Mouse (Mus musculus) stomach, embryonic 15.5 days (tissue): ENCODE measurements at regions not wholly inside any gene's neighbourhood (a gene's known extent, or its start where the extent isn't known, plus 50 kb on each side); places are given as distances from the start of the nearest gene placed in this dataset.

ENCODE experiments used
- ATAC-seq: fragments of 200-750 bp; cut with Nextera tagmentation; 2 replicates; pipeline ENCODE4 v1.8.0; 2017; ENCODE audit warnings: low read depth, moderate number of reproducible peaks, moderate TSS enrichment; ENCODE audit not compliant: insufficient read depth, low FRiP score
- H3K27ac ChIP-seq: fragments of 300-500 bp; sonication (generic); 2 replicates; pipeline ENCODE4 v1.5.1; 2015; ENCODE audit warnings: mild to moderate bottlenecking, inconsistent platforms
- H3K27me3 ChIP-seq: fragments of 300-500 bp; sonication (generic); replicated peaks from 2 replicates; pipeline ENCODE4 v1.6.1; 2015; ENCODE audit warnings: inconsistent platforms
- H3K36me3 ChIP-seq: fragments of 300-500 bp; sonication (generic); 2 replicates; pipeline ENCODE4 v1.6.1; 2015; ENCODE audit warnings: inconsistent platforms
- H3K4me1 ChIP-seq: fragments of 300-500 bp; sonication (generic); 2 replicates; pipeline ENCODE4 v1.6.1; 2015; ENCODE audit warnings: inconsistent platforms
- H3K4me2 ChIP-seq: fragments of 300-500 bp; sonication (generic); 2 replicates; pipeline ENCODE4 v1.6.1; 2015; ENCODE audit warnings: mild to moderate bottlenecking, inconsistent platforms
- H3K4me3 ChIP-seq: fragments of 300-500 bp; sonication (generic); replicated peaks from 2 replicates; pipeline ENCODE4 v1.5.1; 2015; ENCODE audit warnings: inconsistent platforms
- H3K9ac ChIP-seq: fragments of 300-500 bp; sonication (generic); 2 replicates; pipeline ENCODE4 v1.6.1; 2015; ENCODE audit warnings: inconsistent platforms
- H3K9me3 ChIP-seq: fragments of 300-500 bp; sonication (generic); 2 replicates; pipeline ENCODE4 v1.6.1; 2016; ENCODE audit warnings: inconsistent platforms
- WGBS: fragments of 180-500 bp; shearing (Covaris S2); methylation state at CpG from one replicate; pipeline ENCODE4 v1.1.7; 2015; 5-methylcytosine and 5-hydroxymethylcytosine counted together

- no peak overlapping the region for H3K4me3 ChIP-seq
- H3K9me3 ChIP-seq, result no peaks in the 10 kb centered on the region
- 88% methylated on average over 1 of the region's 1 CpGs for WGBS
- H3K27me3 ChIP-seq, result no peaks in the 10 kb centered on the region
- no peaks in the 10 kb centered on the region for H3K4me1 ChIP-seq
- no peak overlapping the region for H3K9ac ChIP-seq
- no peak overlapping the region for H3K27ac ChIP-seq
- peak; percentile 75; the same call in 1 of the 2 replicates for ATAC-seq
- H3K4me2 ChIP-seq, result no peak overlapping the region
- no peaks in the 10 kb centered on the region for H3K36me3 ChIP-seq
These were observed 977.8 kb downstream of the Fstl5 start for GRCm38 (mm10) chr3:77051884-77052283.

GRCm38 (mm10) chr3:77075055-77075454, 1001.0 kb downstream of the Fstl5 start:
- H3K4me3 ChIP-seq, result no peak overlapping the region
- no peaks in the 10 kb centered on the region for H3K36me3 ChIP-seq
- no peaks in the 10 kb centered on the region for H3K9me3 ChIP-seq
- ATAC-seq, result no peak
- no peak overlapping the region for H3K27ac ChIP-seq
- no peaks in the 10 kb centered on the region for H3K27me3 ChIP-seq
- no peaks in the 10 kb centered on the region for H3K4me1 ChIP-seq
- no peak overlapping the region for H3K9ac ChIP-seq
- H3K4me2 ChIP-seq, result no peak overlapping the region

- Histone ChIP-seq H3K4me2 (no peak overlapping the region), H3K9ac (no peak overlapping the region), H3K36me3 (no peaks in the 10 kb centered on the region), H3K4me1 (no peaks in the 10 kb centered on the region), H3K4me3 (no peak overlapping the region), H3K27me3 (no peaks in the 10 kb centered on the region), H3K27ac (no peak overlapping the region), H3K9me3 (no peaks in the 10 kb centered on the region)
- ATAC-seq, result no peak
- 64% methylated on average over 3 of the region's 3 CpGs for WGBS
These were observed 1017.7 kb downstream of the Fstl5 start for GRCm38 (mm10) chr3:77091812-77092211.

GRCm38 (mm10) chr3:77112969-77113368, 1038.9 kb downstream of the Fstl5 start:
- Histone ChIP-seq H3K9me3 (no peaks in the 10 kb centered on the region), H3K4me3 (no peak overlapping the region), H3K9ac (no peak overlapping the region), H3K36me3 (no peaks in the 10 kb centered on the region), H3K4me2 (no peak overlapping the region), H3K27ac (no peak overlapping the region), H3K27me3 (no peaks in the 10 kb centered on the region), H3K4me1 (no peaks in the 10 kb centered on the region)
- 45% methylated on average over 2 of the region's 2 CpGs for WGBS
- ATAC-seq, result no peak

- Histone ChIP-seq H3K27ac (no peak overlapping the region), H3K27me3 (no peaks in the 10 kb centered on the region), H3K36me3 (no peaks in the 10 kb centered on the region), H3K4me2 (no peak overlapping the region), H3K4me1 (no peaks in the 10 kb centered on the region), H3K9ac (no peak overlapping the region), H3K9me3 (no peaks in the 10 kb centered on the region), H3K4me3 (no peak overlapping the region)
- ATAC-seq, result no peak
- WGBS, result 80% methylated on average over 8 of the region's 8 CpGs
These were observed 1046.5 kb downstream of the Fstl5 start for GRCm38 (mm10) chr3:77120581-77120980.

DNA sequence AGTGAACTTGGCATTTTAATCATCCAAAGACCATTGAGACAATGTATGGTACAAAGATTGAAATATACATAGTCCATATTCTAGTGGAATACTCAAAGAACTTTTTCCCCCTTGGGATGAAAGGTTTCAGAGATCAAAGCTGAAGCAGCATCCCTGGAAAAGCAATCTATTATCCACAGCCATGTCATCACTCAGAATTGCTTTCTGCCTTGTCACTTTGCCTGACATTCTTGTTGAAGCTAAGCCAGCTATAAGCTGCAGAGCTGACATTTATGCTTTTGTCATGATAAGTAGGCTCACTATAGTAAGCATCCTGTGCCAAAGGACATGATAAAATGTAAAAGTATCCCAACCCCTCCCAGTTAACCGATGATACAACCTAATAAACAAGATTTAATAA, 1077.6 kb downstream of the Fstl5 start:
- 75% methylated on average over 1 of the region's 1 CpGs for WGBS
- ATAC-seq, result no peak
- Histone ChIP-seq H3K9me3 (no peaks in the 10 kb centered on the region), H3K27me3 (no peaks in the 10 kb centered on the region), H3K9ac (no peak overlapping the region), H3K4me2 (no peak overlapping the region), H3K4me1 (no peaks in the 10 kb centered on the region), H3K27ac (no peak overlapping the region), H3K36me3 (no peaks in the 10 kb centered on the region), H3K4me3 (no peak overlapping the region)

GRCm38 (mm10) chr3:77197828-77198227, 1123.8 kb downstream of the Fstl5 start:
- Histone ChIP-seq H3K9ac (no peak overlapping the region), H3K36me3 (no peaks in the 10 kb centered on the region), H3K27me3 (no peaks in the 10 kb centered on the region), H3K4me3 (no peak overlapping the region), H3K4me1 (no peaks in the 10 kb centered on the region), H3K4me2 (no peak overlapping the region), H3K27ac (no peak overlapping the region), H3K9me3 (no peaks in the 10 kb centered on the region)
- no peak; the same call in 1 of the 2 replicates for ATAC-seq
- WGBS, result 49% methylated on average over 1 of the region's 1 CpGs

GRCm38 (mm10) chr3:77198265-77198664, 1124.2 kb downstream of the Fstl5 start:
- no peaks in the 10 kb centered on the region for H3K9me3 ChIP-seq
- H3K36me3 ChIP-seq, result no peaks in the 10 kb centered on the region
- no peak overlapping the region for H3K9ac ChIP-seq
- no peak overlapping the region for H3K4me3 ChIP-seq
- no peak overlapping the region for H3K4me2 ChIP-seq
- no peak overlapping the region for H3K27ac ChIP-seq
- WGBS, result 34% methylated on average over 2 of the region's 2 CpGs
- no peaks in the 10 kb centered on the region for H3K4me1 ChIP-seq
- H3K27me3 ChIP-seq, result no peaks in the 10 kb centered on the region
- ATAC-seq, result no peak; the same call in 1 of the 2 replicates

- WGBS, result 56% methylated on average over 1 of the region's 1 CpGs
- no peaks in the 10 kb centered on the region for H3K9me3 ChIP-seq
- no peaks in the 10 kb centered on the region for H3K27me3 ChIP-seq
These were observed 1151.9 kb downstream of the Fstl5 start for GRCm38 (mm10) chr3:77226007-77226406.

More at GRCm38 (mm10) chr3:77226007-77226406, 1151.9 kb downstream of the Fstl5 start:
- Histone ChIP-seq H3K4me1 (no peaks in the 10 kb centered on the region), H3K36me3 (no peaks in the 10 kb centered on the region), H3K27ac (no peak overlapping the region), H3K4me2 (no peak overlapping the region), H3K9ac (no peak overlapping the region), H3K4me3 (no peak overlapping the region)
- no peak for ATAC-seq
